Mouse (Mus musculus): ENCODE data around the gene Katnal1. TPM values are rescaled to one million over a fixed set of nuclear protein-coding genes. Genes with fewer than 3 reads are reported as not detected.

The Katnal1 gene
- polyA plus RNA-seq, 1 experiment from 2014 or later: 13.0 TPM

DNA sequence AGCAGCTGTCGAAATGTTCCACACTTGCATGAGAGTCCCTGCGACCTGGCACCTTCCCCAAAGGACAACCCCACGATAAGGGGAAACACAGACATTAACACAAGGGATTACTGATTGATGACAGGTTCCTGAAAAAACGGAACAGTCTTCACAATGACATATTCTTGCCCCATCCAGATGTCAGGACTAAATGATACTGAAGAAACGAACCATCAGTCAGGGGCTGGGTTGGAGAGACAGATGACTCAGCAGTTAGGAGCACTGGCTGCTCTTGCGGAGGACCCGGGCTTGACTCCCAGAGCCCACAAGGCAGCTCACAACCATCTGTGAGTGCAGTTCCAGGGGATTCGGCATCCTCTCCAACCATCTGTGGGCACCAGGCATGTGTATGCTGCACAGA, 67.0 kb downstream of the Katnal1 start:
- no peak for ATAC-seq (ENCODE audit: insufficient number of reproducible peaks, insufficient read depth, low FRiP score, low read depth)
- no peak overlapping the region for H3K4me2 ChIP-seq (replicated peaks; ENCODE audit: low read depth, low read length)
- WGBS: 63% methylated on average over 8 of the region's 8 CpGs
- H3K9me3 ChIP-seq (ENCODE audit: control insufficient read depth, low read depth, low read length): no peaks in the 10 kb centered on the region
- H3K9ac ChIP-seq (replicated peaks; ENCODE audit: low read depth, low read length): no peak overlapping the region
- H3K36me3 ChIP-seq (ENCODE audit: control insufficient read depth, insufficient read depth, low read length): no peaks in the 10 kb centered on the region
- peaks cover 6% of the 10 kb centered on the region; the same call in 1 of the 2 replicates for H3K4me1 ChIP-seq (ENCODE audit: control insufficient read depth, insufficient read depth, low read length)
- H3K27me3 ChIP-seq (ENCODE audit: control insufficient read depth, insufficient read depth, low read length): no peaks in the 10 kb centered on the region
- no peak overlapping the region for H3K27ac ChIP-seq (ENCODE audit: low read length)
- H3K4me3 ChIP-seq (ENCODE audit: low read depth, low read length): no peak overlapping the region

DNA sequence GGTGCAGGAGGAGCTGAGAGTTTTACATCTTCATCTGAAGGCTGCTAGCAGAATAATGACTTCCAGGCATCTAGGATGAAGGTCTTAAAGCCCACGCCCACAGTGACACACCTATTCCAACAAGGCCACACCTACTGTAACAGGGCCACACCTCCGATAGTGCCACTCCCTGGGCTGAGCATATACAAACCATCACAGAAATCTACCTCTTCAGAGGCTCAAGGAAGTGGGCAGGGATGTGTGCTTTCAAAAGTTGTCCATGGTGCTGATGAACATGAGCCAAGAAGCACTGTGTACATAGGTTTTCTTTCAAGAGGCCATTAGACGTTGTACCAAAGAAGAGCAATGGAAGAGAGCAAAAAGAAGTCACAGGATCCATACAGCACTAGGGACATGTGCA, 71.6 kb downstream of the Katnal1 start:
- H3K27me3 ChIP-seq (ENCODE audit: control insufficient read depth, insufficient read depth, low read length): no peaks in the 10 kb centered on the region
- no peaks in the 10 kb centered on the region for H3K4me1 ChIP-seq (ENCODE audit: control insufficient read depth, insufficient read depth, low read length)
- H3K4me3 ChIP-seq (ENCODE audit: low read depth, low read length): no peak overlapping the region
- no peak overlapping the region for H3K9ac ChIP-seq (replicated peaks; ENCODE audit: low read depth, low read length)
- H3K9me3 ChIP-seq (ENCODE audit: control insufficient read depth, low read depth, low read length): no peaks in the 10 kb centered on the region
- H3K36me3 ChIP-seq (ENCODE audit: control insufficient read depth, insufficient read depth, low read length): no peaks in the 10 kb centered on the region
- ATAC-seq (ENCODE audit: insufficient number of reproducible peaks, insufficient read depth, low FRiP score, low read depth): no peak
- no peak overlapping the region for H3K27ac ChIP-seq (ENCODE audit: low read length)
- 79% methylated on average over 3 of the region's 3 CpGs for WGBS
- H3K4me2 ChIP-seq (replicated peaks; ENCODE audit: low read depth, low read length): no peak overlapping the region

DNA sequence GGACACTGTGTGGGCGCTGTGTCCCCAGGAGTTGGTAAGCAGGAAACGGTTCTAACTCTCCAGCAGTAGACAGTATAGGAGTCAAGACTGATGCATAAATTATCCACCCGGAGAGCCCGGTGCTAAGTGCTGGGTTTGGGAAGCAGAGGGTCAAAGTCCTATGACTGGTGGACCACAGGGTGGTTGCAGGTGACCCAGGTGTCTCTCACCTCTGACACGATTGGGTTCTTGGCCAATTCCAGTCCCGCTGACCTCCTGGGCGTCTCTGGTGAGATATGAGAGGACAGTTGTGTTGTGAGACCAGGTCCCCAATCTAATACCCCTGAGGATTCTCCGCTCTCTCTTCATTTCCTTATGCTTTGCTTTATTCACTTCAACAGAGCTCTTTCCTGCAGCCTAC, 74.1 kb downstream of the Katnal1 start:
- WGBS: 82% methylated on average over 8 of the region's 8 CpGs
- Histone ChIP-seq H3K27me3 (ENCODE audit: control insufficient read depth, insufficient read depth, low read length) (no peaks in the 10 kb centered on the region), H3K4me1 (ENCODE audit: control insufficient read depth, insufficient read depth, low read length) (no peaks in the 10 kb centered on the region), H3K4me2 (replicated peaks; ENCODE audit: low read depth, low read length) (no peak overlapping the region), H3K36me3 (ENCODE audit: control insufficient read depth, insufficient read depth, low read length) (no peaks in the 10 kb centered on the region), H3K27ac (ENCODE audit: low read length) (no peak overlapping the region), H3K4me3 (ENCODE audit: low read depth, low read length) (no peak overlapping the region), H3K9me3 (ENCODE audit: control insufficient read depth, low read depth, low read length) (no peaks in the 10 kb centered on the region), H3K9ac (replicated peaks; ENCODE audit: low read depth, low read length) (no peak overlapping the region)
- no peak for ATAC-seq (ENCODE audit: insufficient number of reproducible peaks, insufficient read depth, low FRiP score, low read depth)

- WGBS: 31% methylated on average over 5 of the region's 5 CpGs
- no peaks in the 10 kb centered on the region for H3K4me1 ChIP-seq (ENCODE audit: control insufficient read depth, insufficient read depth, low read length)
- H3K27ac ChIP-seq (ENCODE audit: low read length): no peak overlapping the region
- no peak overlapping the region for H3K4me2 ChIP-seq (replicated peaks; ENCODE audit: low read depth, low read length)
- H3K27me3 ChIP-seq (ENCODE audit: control insufficient read depth, insufficient read depth, low read length): no peaks in the 10 kb centered on the region
- H3K9me3 ChIP-seq (ENCODE audit: control insufficient read depth, low read depth, low read length): no peaks in the 10 kb centered on the region
- H3K36me3 ChIP-seq (ENCODE audit: control insufficient read depth, insufficient read depth, low read length): no peaks in the 10 kb centered on the region
- no peak overlapping the region for H3K9ac ChIP-seq (replicated peaks; ENCODE audit: low read depth, low read length)
- ATAC-seq (ENCODE audit: insufficient number of reproducible peaks, insufficient read depth, low FRiP score, low read depth): no peak
- H3K4me3 ChIP-seq (ENCODE audit: low read depth, low read length): no peak overlapping the region
Measured at GRCm38 (mm10) chr5:148854166-148854565, 75.0 kb downstream of the Katnal1 start.

DNA sequence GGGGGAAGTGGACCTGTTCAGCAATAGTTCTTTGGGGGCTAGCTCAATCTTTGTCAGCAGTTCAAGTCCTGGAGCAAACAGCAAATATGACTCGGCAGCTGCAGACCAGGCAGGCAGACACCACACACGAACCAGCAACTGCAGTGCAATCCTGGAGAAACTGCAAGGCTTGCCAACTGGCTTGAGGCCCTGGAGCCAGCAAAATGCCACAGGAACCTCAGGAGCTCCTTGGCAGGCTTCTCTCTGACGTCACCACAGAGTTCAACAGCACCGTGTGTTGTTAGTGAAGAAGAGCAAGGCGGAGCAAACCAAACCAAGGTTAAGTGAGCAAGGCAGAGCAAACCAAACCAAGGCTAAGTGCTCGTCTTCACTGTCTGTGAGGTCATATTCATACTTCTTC, 79.6 kb downstream of the Katnal1 start:
- Histone ChIP-seq H3K36me3 (ENCODE audit: control insufficient read depth, insufficient read depth, low read length) (no peaks in the 10 kb centered on the region), H3K4me2 (replicated peaks; ENCODE audit: low read depth, low read length) (no peak overlapping the region), H3K4me3 (ENCODE audit: low read depth, low read length) (no peak overlapping the region), H3K27ac (ENCODE audit: low read length) (no peak overlapping the region), H3K9ac (replicated peaks; ENCODE audit: low read depth, low read length) (no peak overlapping the region), H3K4me1 (ENCODE audit: control insufficient read depth, insufficient read depth, low read length) (no peaks in the 10 kb centered on the region), H3K27me3 (ENCODE audit: control insufficient read depth, insufficient read depth, low read length) (no peaks in the 10 kb centered on the region), H3K9me3 (ENCODE audit: control insufficient read depth, low read depth, low read length) (no peaks in the 10 kb centered on the region)
- WGBS: 85% methylated on average over 6 of the region's 6 CpGs
- no peak for ATAC-seq (ENCODE audit: insufficient number of reproducible peaks, insufficient read depth, low FRiP score, low read depth)

DNA sequence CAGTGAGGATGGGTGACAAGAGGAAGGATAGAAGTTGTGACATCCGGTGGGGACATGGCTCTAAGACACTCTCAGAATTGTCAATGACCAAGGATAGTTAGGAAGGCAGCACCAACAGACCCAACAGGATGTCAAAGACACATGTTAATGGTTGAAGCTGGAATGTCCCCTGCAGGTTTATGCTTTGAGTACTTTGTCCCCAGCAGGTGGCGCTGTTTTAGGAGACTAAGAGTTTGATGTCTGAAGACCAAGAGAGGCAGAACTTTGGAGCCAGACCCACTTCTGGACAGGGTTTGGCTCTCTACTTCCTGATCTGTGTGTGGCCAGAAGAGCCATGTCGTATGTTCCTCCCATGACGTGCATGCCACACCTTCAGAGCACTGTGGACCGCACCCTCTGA, 82.1 kb downstream of the Katnal1 start:
- Histone ChIP-seq H3K9me3 (ENCODE audit: control insufficient read depth, low read depth, low read length) (no peaks in the 10 kb centered on the region), H3K4me2 (replicated peaks; ENCODE audit: low read depth, low read length) (no peak overlapping the region), H3K9ac (replicated peaks; ENCODE audit: low read depth, low read length) (no peak overlapping the region), H3K36me3 (ENCODE audit: control insufficient read depth, insufficient read depth, low read length) (no peaks in the 10 kb centered on the region), H3K4me3 (ENCODE audit: low read depth, low read length) (no peak overlapping the region), H3K27ac (ENCODE audit: low read length) (no peak overlapping the region), H3K27me3 (ENCODE audit: control insufficient read depth, insufficient read depth, low read length) (no peaks in the 10 kb centered on the region), H3K4me1 (ENCODE audit: control insufficient read depth, insufficient read depth, low read length) (no peaks in the 10 kb centered on the region)
- WGBS: 95% methylated on average over 5 of the region's 5 CpGs
- no peak for ATAC-seq (ENCODE audit: insufficient number of reproducible peaks, insufficient read depth, low FRiP score, low read depth)

DNA sequence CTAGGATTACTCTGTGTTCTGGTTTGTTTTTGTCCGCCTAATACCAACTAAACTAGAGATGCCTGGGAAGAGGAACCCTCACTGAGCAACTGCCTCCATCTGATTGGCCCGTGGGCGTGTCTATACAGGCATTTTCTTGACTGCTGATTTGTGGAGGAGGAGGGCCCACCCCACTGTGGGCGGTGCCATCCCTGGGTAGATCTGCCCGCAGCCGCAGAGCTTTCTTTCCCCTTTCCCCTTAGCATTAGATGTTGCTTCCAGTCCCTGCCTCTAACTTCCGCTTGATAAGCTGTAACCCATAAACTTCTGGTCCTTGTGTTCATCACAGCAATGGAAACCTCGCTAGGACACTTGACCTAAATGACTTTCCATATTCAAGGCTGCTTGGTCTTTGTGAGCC, 92.1 kb downstream of the Katnal1 start:
- 37% methylated on average over 8 of the region's 8 CpGs for WGBS
- Histone ChIP-seq H3K9me3 (ENCODE audit: control insufficient read depth, low read depth, low read length) (no peaks in the 10 kb centered on the region), H3K27me3 (ENCODE audit: control insufficient read depth, insufficient read depth, low read length) (peaks cover 3% of the 10 kb centered on the region), H3K4me2 (replicated peaks; ENCODE audit: low read depth, low read length) (no peak overlapping the region), H3K4me3 (ENCODE audit: low read depth, low read length) (no peak overlapping the region), H3K27ac (ENCODE audit: low read length) (no peak overlapping the region), H3K9ac (replicated peaks; ENCODE audit: low read depth, low read length) (no peak overlapping the region), H3K4me1 (ENCODE audit: control insufficient read depth, insufficient read depth, low read length) (0 out of 2 replicates have a peak, but pooled peaks cover 1% of the 10 kb centered on the region), H3K36me3 (ENCODE audit: control insufficient read depth, insufficient read depth, low read length) (no peaks in the 10 kb centered on the region)
- no peak for ATAC-seq (ENCODE audit: insufficient number of reproducible peaks, insufficient read depth, low FRiP score, low read depth)

- WGBS: 6% methylated on average over 23 of the region's 23 CpGs
- peak overlapping the region; percentile 11; the same call in 1 of the 2 replicates for H3K4me3 ChIP-seq (ENCODE audit: low read depth, low read length)
- H3K4me1 ChIP-seq (ENCODE audit: control insufficient read depth, insufficient read depth, low read length): 0 out of 2 replicates have a peak, but pooled peaks cover 5% of the 10 kb centered on the region
- H3K4me2 ChIP-seq (replicated peaks; ENCODE audit: low read depth, low read length): peak overlapping the region; percentile 38
- no peak overlapping the region for H3K27ac ChIP-seq (ENCODE audit: low read length)
- H3K9me3 ChIP-seq (ENCODE audit: control insufficient read depth, low read depth, low read length): no peaks in the 10 kb centered on the region
- no peak overlapping the region for H3K9ac ChIP-seq (replicated peaks; ENCODE audit: low read depth, low read length)
- no peaks in the 10 kb centered on the region for H3K36me3 ChIP-seq (ENCODE audit: control insufficient read depth, insufficient read depth, low read length)
- ATAC-seq (ENCODE audit: insufficient number of reproducible peaks, insufficient read depth, low FRiP score, low read depth): no peak
- peaks cover 8% of the 10 kb centered on the region for H3K27me3 ChIP-seq (ENCODE audit: control insufficient read depth, insufficient read depth, low read length)
Measured at GRCm38 (mm10) chr5:148831596-148832257, 97.4 kb downstream of the Katnal1 start.

DNA sequence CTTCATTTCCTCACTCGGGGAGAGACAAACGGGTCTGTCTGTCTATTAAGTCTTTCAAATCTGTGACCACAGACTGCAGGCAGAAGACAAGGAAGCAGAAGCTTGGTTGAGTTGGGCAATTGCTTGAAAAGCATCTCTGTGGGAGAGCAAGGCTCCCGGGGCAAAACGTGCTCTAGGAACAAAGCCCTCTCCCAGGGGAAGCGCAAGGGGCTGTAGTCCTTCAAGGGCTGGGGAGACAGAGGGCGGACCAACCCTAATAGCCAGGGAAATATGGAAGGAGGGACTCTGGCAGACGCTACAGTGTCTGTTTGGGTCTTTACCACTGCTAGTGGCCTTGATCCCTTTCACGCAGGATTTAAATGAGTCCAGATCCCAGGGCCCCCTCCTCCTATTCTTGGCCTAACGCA, 98.0 kb downstream of the Katnal1 start:
- ATAC-seq (ENCODE audit: insufficient number of reproducible peaks, insufficient read depth, low FRiP score, low read depth): no peak
- 16% methylated on average over 9 of the region's 9 CpGs for WGBS
- H3K9ac ChIP-seq (replicated peaks; ENCODE audit: low read depth, low read length): no peak overlapping the region

More for the DNA sequence above, 98.0 kb downstream of the Katnal1 start:
- Histone ChIP-seq H3K4me1 (ENCODE audit: control insufficient read depth, insufficient read depth, low read length) (0 out of 2 replicates have a peak, but pooled peaks cover 5% of the 10 kb centered on the region), H3K4me2 (replicated peaks; ENCODE audit: low read depth, low read length) (peak overlapping the region; percentile 38), H3K27me3 (ENCODE audit: control insufficient read depth, insufficient read depth, low read length) (peaks cover 8% of the 10 kb centered on the region), H3K36me3 (ENCODE audit: control insufficient read depth, insufficient read depth, low read length) (no peaks in the 10 kb centered on the region), H3K9me3 (ENCODE audit: control insufficient read depth, low read depth, low read length) (no peaks in the 10 kb centered on the region), H3K4me3 (ENCODE audit: low read depth, low read length) (peak overlapping the region; percentile 11; the same call in 1 of the 2 replicates), H3K27ac (ENCODE audit: low read length) (no peak overlapping the region)

All from stomach, embryonic 14.5 days (tissue).